Mouse (Mus musculus): Measurements from ENCODE around the gene Cdsn.

DNA sequence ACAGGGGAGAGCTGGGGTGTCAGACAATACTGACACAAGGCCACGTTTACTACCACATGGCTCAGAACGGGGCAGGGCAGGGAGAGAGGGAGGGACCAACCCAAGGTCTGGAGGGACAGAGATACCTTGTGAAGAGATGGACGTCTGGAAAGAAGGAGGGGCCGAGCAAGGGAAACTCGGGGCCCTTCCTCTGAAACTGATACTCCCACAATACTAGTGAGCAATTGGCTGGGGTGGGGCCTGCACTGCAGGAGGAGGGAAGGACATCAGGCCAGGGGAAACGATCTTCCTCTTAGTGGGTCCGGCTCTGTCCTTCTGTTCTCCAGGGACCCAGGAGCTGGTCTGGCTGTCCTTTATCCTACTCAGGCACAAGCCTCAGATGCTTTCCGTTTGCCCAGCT is 1.1 kb upstream of the Cdsn start:
- TF ChIP-seq CTCF (IDR thresholded peaks at IDR 0.05; ENCODE audit: low read depth) (no peak), EP300 (IDR thresholded peaks at IDR 0.05; ENCODE audit: low read depth) (no peak)
